Mouse (Mus musculus) heart, adult 8-10 months (tissue): ENCODE results near the gene A930018P22Rik. TPM values are rescaled to one million over a fixed set of nuclear protein-coding genes. Genes with fewer than 3 reads are reported as not detected.
A peak's percentile ranks its signal among the peaks of the same experiment; 100 is the strongest.
"Not testable (repeated sequence)": the region's sequence is repeated elsewhere in the genome, so short reads cannot be mapped to it uniquely, and the experiment has no call there.

ENCODE experiments used
- DNase-seq: peaks from one replicate; pipeline ENCODE4 v3.0.0; 2022; ENCODE audit warnings: low spot score
- total RNA-seq, 4 experiments: library from RNA; stranded (reverse); gene quantifications; 2 replicates each; pipeline ENCODE4 v1.2.4; 2022

Gene A930018P22Rik
- total RNA-seq: 1 to 10 TPM in 1 of 4 experiments, under 1 TPM in 2, not detected in 1; 0.56 to 1.4 (median 0.68) TPM

DNA sequence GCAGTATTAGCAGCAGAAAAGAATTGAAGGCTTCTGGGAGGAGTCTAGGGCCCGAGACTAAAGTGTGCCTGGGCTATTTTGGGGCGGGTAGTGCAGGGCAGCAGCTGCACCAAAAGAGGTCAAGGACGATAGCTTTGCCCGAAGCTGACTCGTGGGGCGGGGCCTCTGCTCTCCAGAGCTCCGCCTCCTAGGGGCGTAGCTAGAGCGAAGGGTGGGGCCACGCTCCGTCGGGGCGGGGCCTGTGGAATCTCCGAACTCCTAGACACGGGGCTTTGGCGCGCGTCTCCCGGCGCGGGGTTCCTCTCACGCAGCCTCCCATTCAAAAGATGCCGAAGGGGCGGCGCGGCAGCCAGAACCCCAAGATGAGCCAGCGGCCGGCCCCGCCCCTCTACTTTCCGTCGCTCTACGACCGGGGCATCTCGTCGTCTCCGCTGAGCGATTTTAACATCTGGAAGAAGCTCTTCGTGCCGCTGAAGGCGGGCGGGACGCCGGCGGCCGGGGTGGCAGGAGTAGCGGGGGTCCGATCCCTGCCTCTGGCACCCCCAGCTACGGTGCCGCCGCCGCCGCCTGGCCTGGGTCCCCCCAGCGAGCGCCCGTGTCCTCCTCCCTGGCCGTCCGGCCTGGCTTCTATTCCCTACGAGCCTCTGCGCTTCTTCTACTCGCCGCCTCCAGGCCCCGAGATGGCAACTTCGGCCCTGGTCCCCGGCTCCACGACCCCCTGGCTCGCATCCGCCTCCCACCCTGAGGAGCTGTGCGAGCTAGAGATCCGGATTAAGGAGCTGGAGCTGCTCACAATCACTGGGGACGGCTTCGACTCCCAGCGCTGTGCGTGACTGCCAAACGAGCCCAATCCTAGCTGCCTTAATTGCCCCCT is at the start of gene A930018P22Rik:
Gene A930018P22Rik (plus strand): TSS at position 265 of the 874 bp plus-strand sequence.
- DNase-seq: peak; percentile 91

GRCm38 (mm10) chr2:104078285-104078684 is 44.3 kb upstream of the A930018P22Rik start:
- DNase-seq: not testable (repeated sequence)

DNA sequence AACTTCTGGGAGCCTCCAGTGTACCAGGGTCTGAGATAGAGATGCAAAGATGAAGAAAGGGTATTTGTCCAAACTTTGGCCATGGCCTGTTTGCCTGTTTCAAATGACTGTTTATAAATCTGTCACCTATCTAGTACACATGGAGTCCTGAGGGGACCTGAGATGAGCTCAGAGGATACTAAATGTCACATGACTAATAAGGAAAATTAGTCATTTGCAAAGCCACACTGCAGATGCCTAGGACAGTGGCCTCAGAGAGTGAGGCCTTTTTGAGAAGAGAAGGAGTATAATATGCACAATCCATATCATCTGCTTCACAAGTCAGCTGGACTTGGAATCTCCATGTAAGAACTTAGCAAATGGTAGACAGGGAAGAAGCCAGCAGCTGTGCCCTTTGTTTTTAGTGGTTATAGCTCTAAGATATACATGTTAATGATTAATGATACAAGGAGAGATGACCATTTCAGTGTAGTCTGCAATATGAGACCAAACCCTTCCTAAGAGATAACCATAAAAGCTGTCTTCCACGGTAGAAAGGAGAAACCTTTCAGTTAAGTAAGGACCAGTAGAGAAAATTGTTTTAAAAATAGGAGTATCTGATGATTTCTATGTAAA is 41.0 kb upstream of the A930018P22Rik start:
- not testable (repeated sequence) for DNase-seq

- no peak for DNase-seq
Measured at GRCm38 (mm10) chr2:104082474-104082873, 40.1 kb upstream of the A930018P22Rik start.

DNA sequence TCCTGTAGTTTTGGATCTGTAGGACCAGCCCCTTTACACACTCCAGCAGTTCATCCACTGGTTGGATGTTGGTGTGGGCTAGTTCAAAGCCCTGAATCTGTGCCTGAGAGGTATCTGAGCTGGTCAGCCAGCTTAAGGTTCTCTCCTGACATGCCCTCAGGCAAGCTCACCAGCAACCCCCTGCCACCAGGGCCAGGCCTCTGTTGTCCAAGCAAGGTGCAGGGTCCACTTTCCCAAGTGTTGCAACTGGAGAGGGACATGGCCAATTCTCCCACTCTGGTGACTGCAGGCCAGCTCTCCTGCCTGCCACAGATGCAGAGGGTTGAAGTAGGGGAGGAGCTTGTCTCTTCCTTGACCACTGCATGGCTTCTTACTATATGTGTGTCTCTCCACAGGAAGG is 38.5 kb upstream of the A930018P22Rik start:
- not testable (repeated sequence) for DNase-seq

- not testable (repeated sequence) for DNase-seq
Measured at GRCm38 (mm10) chr2:104087562-104087961, 35.0 kb upstream of the A930018P22Rik start.

DNA sequence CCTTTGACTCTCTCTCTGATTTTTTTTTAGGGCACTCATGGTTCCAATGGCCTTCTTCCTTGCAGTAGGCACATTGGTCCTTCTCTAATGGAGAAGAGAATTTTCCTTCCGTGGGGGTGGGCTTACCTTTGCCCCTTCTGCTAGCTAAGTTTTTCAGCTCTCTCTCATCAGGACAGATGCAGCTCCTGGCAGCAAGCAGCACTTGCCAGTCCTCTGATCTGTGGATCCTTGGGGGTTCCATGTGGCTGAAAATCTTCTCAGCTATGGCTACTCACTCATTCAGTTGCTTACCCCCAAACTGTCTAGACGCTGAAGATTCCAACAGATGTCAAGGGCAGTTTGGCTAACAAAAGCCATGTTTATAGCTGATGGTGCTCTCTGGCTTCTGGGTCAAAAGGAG is 29.3 kb upstream of the A930018P22Rik start:
- DNase-seq: no peak

- DNase-seq: peak; percentile 91
Measured at GRCm38 (mm10) chr2:104095741-104096213, 26.8 kb upstream of the A930018P22Rik start, which contains the start of gene Cd59a. Gene Cd59a, plus strand, starts transcription at chr2:104095801.

GRCm38 (mm10) chr2:104096256-104096655 is 26.3 kb upstream of the A930018P22Rik start:
- DNase-seq: no peak

DNA sequence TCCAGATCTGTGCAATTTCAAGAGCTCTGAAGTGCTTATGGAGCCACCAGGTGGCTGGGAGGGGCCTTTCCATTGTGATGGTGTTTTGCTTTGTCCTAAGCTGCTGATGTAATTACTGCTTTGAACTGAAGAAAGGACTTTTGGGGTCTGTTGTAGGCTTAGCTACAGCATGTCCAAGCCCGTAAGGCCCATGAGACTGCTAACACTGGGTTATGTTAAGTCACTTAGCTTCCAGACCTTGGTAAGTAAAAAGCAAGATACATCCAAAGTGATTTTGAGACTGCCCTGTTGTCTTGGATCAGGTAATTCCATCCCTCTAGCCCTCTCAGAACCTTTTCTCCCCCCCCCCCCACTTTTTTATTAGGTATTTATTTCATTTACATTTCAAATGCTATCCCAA is 25.8 kb upstream of the A930018P22Rik start:
- DNase-seq: not testable (repeated sequence)

DNA sequence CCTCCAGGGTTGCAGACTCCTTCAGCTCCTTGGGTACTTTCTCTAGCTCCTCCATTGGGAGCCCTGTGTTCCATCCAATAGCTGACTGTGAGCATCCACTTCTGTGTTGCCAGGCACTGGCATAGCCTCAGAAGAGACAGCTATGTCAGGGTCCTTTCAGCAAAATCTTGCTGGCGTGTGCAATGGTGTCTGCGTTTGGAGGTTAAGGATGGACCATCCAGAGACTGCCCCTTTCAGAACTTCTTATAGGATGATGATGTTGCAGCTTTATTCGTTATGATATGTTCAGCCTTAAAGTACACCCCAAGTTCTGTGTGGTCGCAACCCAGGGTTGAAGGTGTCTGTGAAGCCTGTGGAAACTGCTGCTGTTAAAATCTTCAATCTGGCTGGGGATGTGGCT is 25.2 kb upstream of the A930018P22Rik start:
- not testable (repeated sequence) for DNase-seq

- DNase-seq: no peak
Measured at GRCm38 (mm10) chr2:104098529-104099230, 23.9 kb upstream of the A930018P22Rik start.

DNA sequence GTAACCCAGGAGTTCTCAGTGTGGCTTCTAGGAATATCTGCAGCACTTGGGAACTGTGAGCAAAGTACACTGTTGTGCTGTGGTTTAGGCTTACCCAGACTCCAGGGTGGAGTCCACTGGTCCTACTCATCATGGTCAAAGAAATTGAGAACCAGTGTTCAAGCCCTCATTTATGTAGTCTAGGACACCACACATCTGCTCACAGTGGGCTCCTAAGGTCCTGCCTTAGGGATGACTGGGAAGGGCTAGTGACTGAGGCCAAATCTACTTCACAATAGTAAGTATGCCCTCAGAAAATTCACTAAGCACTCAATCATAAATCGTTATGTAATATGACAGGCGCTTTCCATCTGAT is 23.4 kb upstream of the A930018P22Rik start:
- no peak for DNase-seq

GRCm38 (mm10) chr2:104099946-104100345 is 22.6 kb upstream of the A930018P22Rik start:
- no peak for DNase-seq

- DNase-seq: no peak
Measured at GRCm38 (mm10) chr2:104104800-104105199, 17.8 kb upstream of the A930018P22Rik start.

GRCm38 (mm10) chr2:104109021-104109420 is 13.5 kb upstream of the A930018P22Rik start:
- not testable (repeated sequence) for DNase-seq

- DNase-seq: no peak
Measured at GRCm38 (mm10) chr2:104109528-104109927, 13.0 kb upstream of the A930018P22Rik start.

- DNase-seq: no peak
Measured at GRCm38 (mm10) chr2:104110031-104110430, 12.5 kb upstream of the A930018P22Rik start.

GRCm38 (mm10) chr2:104111170-104111797 is 11.3 kb upstream of the A930018P22Rik start:
- not testable (repeated sequence) for DNase-seq

- not testable (repeated sequence) for DNase-seq
Measured at GRCm38 (mm10) chr2:104113563-104113962, 9.0 kb upstream of the A930018P22Rik start.

- DNase-seq: no peak
Measured at GRCm38 (mm10) chr2:104114898-104115297, 7.7 kb upstream of the A930018P22Rik start.
